Mouse (Mus musculus) heart, embryonic 15.5 days (tissue): ENCODE measurements at regions not wholly inside any gene's neighbourhood (a gene's known extent, or its start where the extent isn't known, plus 50 kb on each side); places are given as distances from the start of the nearest gene placed in this dataset.
A peak's percentile ranks its signal among the peaks of the same experiment; 100 is the strongest.

ENCODE experiments used
- ATAC-seq: fragments of 200-750 bp; cut with Nextera tagmentation; replicated peaks from 2 replicates; pipeline ENCODE4 v1.8.0; 2017; ENCODE audit warnings: low read depth, moderate TSS enrichment; ENCODE audit not compliant: insufficient number of reproducible peaks, insufficient read depth, low FRiP score
- H3K27ac ChIP-seq: fragments of 300-500 bp; sonication (generic); 2 replicates; pipeline ENCODE4 v1.5.1; 2015; ENCODE audit warnings: mild to moderate bottlenecking, inconsistent platforms
- H3K27me3 ChIP-seq: fragments of 300-500 bp; sonication (generic); 2 replicates; pipeline ENCODE4 v1.6.1; 2015; ENCODE audit warnings: inconsistent platforms
- H3K36me3 ChIP-seq: fragments of 300-500 bp; sonication (generic); 2 replicates; pipeline ENCODE4 v1.6.1; 2015; ENCODE audit warnings: mild to moderate bottlenecking, inconsistent platforms
- H3K4me1 ChIP-seq: fragments of 300-500 bp; sonication (generic); replicated peaks from 2 replicates; pipeline ENCODE4 v1.6.1; 2015; ENCODE audit warnings: inconsistent platforms
- H3K4me2 ChIP-seq: fragments of 300-500 bp; sonication (generic); 2 replicates; pipeline ENCODE4 v1.6.1; 2015; ENCODE audit warnings: inconsistent platforms, mild to moderate bottlenecking, moderate library complexity
- H3K4me3 ChIP-seq: fragments of 300-500 bp; sonication (generic); 2 replicates; pipeline ENCODE4 v1.5.1; 2015; ENCODE audit warnings: mild to moderate bottlenecking, inconsistent platforms
- H3K9ac ChIP-seq: fragments of 300-500 bp; sonication (generic); 2 replicates; pipeline ENCODE4 v1.6.1; 2015; ENCODE audit warnings: mild to moderate bottlenecking, inconsistent platforms
- H3K9me3 ChIP-seq: fragments of 300-500 bp; sonication (generic); replicated peaks from 2 replicates; pipeline ENCODE4 v1.6.1; 2016; ENCODE audit warnings: inconsistent platforms
- WGBS: fragments of 180-500 bp; shearing (Covaris S2); methylation state at CpG from one replicate; pipeline ENCODE4 v1.1.7; 2015; ENCODE audit warnings: mixed read lengths; 5-methylcytosine and 5-hydroxymethylcytosine counted together

- 57% methylated on average over 10 of the region's 10 CpGs for WGBS
- no peaks in the 10 kb centered on the region for H3K4me1 ChIP-seq
- ATAC-seq: no peak
- H3K9me3 ChIP-seq: no peaks in the 10 kb centered on the region
- no peak overlapping the region; the same call in 1 of the 2 replicates for H3K4me2 ChIP-seq
- H3K27ac ChIP-seq: no peak overlapping the region
- H3K27me3 ChIP-seq: no peaks in the 10 kb centered on the region
- no peak overlapping the region for H3K4me3 ChIP-seq
- H3K9ac ChIP-seq: no peak overlapping the region
- no peaks in the 10 kb centered on the region for H3K36me3 ChIP-seq
Measured at GRCm38 (mm10) chr14:80901346-80901745, 917.5 kb downstream of the Olfm4 start.

DNA sequence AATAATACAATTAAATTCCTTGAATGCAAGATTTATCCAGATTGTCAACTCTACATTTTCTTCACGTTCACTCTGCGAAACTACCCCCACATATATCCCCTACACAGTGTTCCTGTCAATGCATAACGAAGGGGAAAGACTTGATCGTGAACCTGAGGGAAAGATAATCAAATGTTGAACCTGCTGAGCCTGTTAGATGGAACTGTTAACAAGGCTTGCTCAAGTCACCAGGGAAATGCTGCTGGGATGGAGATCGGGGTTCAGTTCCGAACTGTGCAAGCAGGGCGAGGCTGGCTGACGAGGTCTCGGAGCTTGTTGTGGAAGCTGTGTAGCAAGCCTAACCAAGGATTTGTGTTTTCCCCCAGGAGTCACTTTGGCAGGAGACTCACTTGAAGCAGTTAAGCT lies 917.9 kb downstream of the Olfm4 start:
- Histone ChIP-seq H3K4me1 (no peaks in the 10 kb centered on the region), H3K4me2 (no peak overlapping the region; the same call in 1 of the 2 replicates), H3K36me3 (no peaks in the 10 kb centered on the region), H3K27me3 (no peaks in the 10 kb centered on the region), H3K4me3 (no peak overlapping the region), H3K27ac (no peak overlapping the region), H3K9me3 (no peaks in the 10 kb centered on the region), H3K9ac (no peak overlapping the region)
- ATAC-seq: no peak
- 78% methylated on average over 9 of the region's 9 CpGs for whole genome bisulfite sequencing

DNA sequence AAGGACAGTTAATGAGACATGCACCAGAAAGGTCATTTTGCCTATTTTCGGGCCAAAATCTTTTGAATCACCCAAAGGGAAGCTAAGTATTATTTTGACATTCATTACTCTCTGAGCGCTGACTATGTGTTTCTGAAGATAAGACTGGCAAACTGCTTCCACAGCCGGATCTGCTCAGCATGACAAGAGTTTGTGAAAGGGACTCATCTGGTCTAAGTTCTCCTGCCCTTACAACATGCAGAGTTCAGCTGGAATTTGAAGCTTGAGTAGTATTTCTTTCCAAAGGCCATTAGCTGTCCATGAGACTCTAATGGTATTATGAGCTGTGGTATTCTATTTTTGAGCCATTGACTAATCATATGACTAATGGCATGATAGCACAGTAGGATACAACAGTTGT lies 932.1 kb downstream of the Olfm4 start:
- Histone ChIP-seq H3K9ac (no peak overlapping the region), H3K36me3 (no peaks in the 10 kb centered on the region), H3K27ac (no peak overlapping the region), H3K4me3 (no peak overlapping the region), H3K4me1 (no peaks in the 10 kb centered on the region), H3K27me3 (no peaks in the 10 kb centered on the region), H3K9me3 (no peaks in the 10 kb centered on the region), H3K4me2 (no peak overlapping the region)
- no peak for ATAC-seq
- 63% methylated on average over 3 of the region's 3 CpGs for WGBS

DNA sequence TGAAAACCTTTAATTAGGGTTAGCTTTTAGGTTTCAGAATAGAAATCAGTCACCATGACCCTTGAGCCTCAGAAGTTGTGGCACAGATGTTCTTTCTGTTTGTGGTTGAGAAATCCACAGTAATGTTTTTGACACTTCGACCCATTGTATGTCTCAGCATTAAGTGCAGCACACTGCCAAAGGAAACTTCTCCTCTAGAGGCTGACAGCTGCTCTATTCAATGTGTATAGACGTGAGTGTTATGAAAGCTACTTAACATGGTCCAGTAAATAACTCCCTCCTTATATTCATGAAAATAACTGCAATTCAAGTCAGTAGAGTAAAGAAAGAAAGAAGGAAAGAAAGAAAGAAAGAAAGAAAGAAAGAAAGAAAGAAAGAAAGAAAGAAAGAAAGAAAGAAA lies 939.9 kb downstream of the Olfm4 start:
- H3K9me3 ChIP-seq: no peaks in the 10 kb centered on the region
- no peak overlapping the region for H3K4me3 ChIP-seq
- H3K9ac ChIP-seq: no peak overlapping the region
- no peak overlapping the region for H3K27ac ChIP-seq
- H3K36me3 ChIP-seq: no peaks in the 10 kb centered on the region
- WGBS: 48% methylated on average over 2 of the region's 2 CpGs
- no peak for ATAC-seq
- no peak overlapping the region for H3K4me2 ChIP-seq
- H3K27me3 ChIP-seq: no peaks in the 10 kb centered on the region
- no peaks in the 10 kb centered on the region for H3K4me1 ChIP-seq

DNA sequence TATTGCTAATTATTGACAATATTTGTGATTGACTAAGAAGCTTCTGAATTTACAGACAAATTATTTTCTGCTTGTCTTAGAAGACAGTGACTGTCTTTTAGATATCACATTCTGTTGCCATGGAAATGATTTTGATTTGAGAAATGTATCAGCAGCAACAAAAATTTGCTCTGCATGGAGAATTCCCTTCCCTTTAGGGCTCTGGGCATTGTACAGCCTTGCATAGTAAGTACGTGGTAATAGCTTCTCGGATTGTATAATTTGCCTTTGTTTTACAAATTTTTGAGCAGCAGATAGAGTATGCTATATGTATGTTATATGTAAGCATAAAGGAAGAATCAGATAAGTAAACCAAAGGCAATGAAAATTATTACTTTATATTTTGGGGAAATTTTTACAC lies 976.1 kb downstream of the Olfm4 start:
- Histone ChIP-seq H3K4me1 (no peaks in the 10 kb centered on the region), H3K27me3 (no peaks in the 10 kb centered on the region), H3K4me2 (no peak overlapping the region), H3K9ac (no peak overlapping the region), H3K36me3 (no peaks in the 10 kb centered on the region), H3K4me3 (no peak overlapping the region), H3K27ac (no peak overlapping the region), H3K9me3 (no peaks in the 10 kb centered on the region)
- no peak for ATAC-seq
- 83% methylated on average over 2 of the region's 2 CpGs for whole genome bisulfite sequencing

GRCm38 (mm10) chr14:80975795-80976194 lies 991.9 kb downstream of the Olfm4 start:
- Histone ChIP-seq H3K27me3 (no peaks in the 10 kb centered on the region), H3K9me3 (no peaks in the 10 kb centered on the region), H3K4me1 (peaks cover 10% of the 10 kb centered on the region), H3K27ac (no peak overlapping the region), H3K4me3 (no peak overlapping the region), H3K9ac (no peak overlapping the region), H3K36me3 (no peaks in the 10 kb centered on the region), H3K4me2 (no peak overlapping the region)
- 89% methylated on average over 4 of the region's 4 CpGs for WGBS
- ATAC-seq: no peak

GRCm38 (mm10) chr14:80976662-80977061 lies 992.8 kb downstream of the Olfm4 start:
- Histone ChIP-seq H3K27me3 (no peaks in the 10 kb centered on the region), H3K4me1 (peaks cover 10% of the 10 kb centered on the region), H3K36me3 (no peaks in the 10 kb centered on the region), H3K9me3 (no peaks in the 10 kb centered on the region), H3K27ac (no peak overlapping the region), H3K9ac (no peak overlapping the region), H3K4me2 (no peak overlapping the region), H3K4me3 (no peak overlapping the region)
- ATAC-seq: no peak
- WGBS: 49% methylated on average over 5 of the region's 5 CpGs

DNA sequence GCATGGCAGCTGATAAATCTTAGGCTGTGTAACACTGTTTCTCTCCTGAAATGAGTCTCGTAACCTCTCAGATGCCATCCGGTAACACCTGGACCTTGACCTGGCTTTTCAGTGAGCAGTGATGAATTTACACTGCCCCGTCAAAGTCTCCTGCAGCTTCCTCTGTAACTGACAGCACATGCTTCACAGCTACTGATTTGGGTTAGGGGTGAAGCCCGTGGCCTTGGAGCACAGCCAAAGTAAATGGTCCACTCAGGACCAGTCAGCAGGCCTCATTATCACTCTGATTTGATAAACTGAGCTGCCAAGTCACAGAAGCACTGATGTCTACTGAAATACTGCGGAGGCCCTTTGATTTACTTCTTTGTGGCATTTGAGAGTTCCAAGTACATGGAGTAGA lies 995.6 kb downstream of the Olfm4 start:
- Histone ChIP-seq H3K27me3 (no peaks in the 10 kb centered on the region), H3K4me1 (peaks cover 10% of the 10 kb centered on the region), H3K4me3 (no peak overlapping the region), H3K9ac (no peak overlapping the region), H3K9me3 (no peaks in the 10 kb centered on the region), H3K36me3 (no peaks in the 10 kb centered on the region), H3K27ac (0 out of 2 replicates have a peak overlapping the region, but pooled peaks have one; percentile 19), H3K4me2 (peak overlapping the region; percentile 43; the same call in 1 of the 2 replicates)
- WGBS: 14% methylated on average over 5 of the region's 5 CpGs
- ATAC-seq: peak; percentile 81; the same call in 1 of the 2 replicates

DNA sequence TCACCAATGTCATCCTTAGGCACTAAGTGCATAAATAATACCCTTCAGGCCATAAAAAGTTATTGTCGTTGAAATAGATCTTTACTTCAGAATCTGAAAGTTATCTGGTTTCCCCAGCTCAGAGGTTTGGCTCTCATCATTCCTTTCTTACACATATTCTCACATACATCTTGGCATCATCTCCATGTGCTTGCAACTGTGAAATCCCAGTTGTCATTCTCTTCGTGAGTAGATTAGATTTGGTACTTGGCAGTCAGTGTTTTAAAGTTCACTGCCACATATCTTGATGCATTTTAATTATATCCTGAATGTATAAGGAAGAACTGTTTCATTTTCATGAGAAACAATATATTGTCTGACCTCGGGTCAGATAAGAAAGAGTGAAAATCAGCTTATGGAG lies 1006.3 kb downstream of the Olfm4 start:
- Histone ChIP-seq H3K4me3 (no peak overlapping the region), H3K9me3 (no peaks in the 10 kb centered on the region), H3K27me3 (no peaks in the 10 kb centered on the region), H3K27ac (no peak overlapping the region), H3K4me1 (no peaks in the 10 kb centered on the region), H3K4me2 (no peak overlapping the region), H3K9ac (no peak overlapping the region), H3K36me3 (no peaks in the 10 kb centered on the region)
- WGBS: 58% methylated on average over 3 of the region's 3 CpGs
- no peak for ATAC-seq

DNA sequence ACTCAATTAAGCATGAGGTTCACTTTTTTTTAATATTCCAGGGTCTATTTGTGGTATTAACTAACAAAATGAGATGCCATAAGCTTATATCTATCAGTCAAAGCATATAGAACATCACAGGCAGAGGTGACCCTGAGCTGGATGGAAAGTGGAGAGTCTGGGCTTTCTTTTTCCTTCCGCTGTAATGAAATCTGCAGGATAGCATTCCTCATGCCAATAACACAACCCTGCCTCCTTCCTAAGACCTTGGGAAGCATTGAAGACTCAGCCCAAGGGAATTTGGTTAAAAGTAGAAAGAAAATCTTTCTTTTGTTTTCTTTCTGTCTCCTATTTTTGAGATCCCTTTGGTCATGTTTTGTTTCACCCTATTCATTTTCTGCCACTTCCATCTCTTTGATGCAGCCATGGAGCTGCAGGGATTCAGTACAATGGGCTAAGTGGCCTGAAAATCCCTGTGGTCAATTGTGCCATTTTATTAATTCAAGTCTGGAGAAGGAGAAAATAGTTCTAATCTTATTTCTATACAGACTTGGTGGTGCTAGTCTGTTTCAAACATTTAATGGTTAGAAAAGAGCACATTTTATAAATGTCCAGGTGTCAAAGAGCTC lies 1006.9 kb downstream of the Olfm4 start:
- Histone ChIP-seq H3K4me1 (no peaks in the 10 kb centered on the region), H3K9me3 (no peaks in the 10 kb centered on the region), H3K27ac (no peak overlapping the region), H3K36me3 (no peaks in the 10 kb centered on the region), H3K4me3 (no peak overlapping the region), H3K4me2 (no peak overlapping the region), H3K27me3 (no peaks in the 10 kb centered on the region), H3K9ac (no peak overlapping the region)
- WGBS: 90% methylated on average over 1 of the region's 1 CpGs
- no peak for ATAC-seq

GRCm38 (mm10) chr14:80999030-80999429 lies 1015.1 kb downstream of the Olfm4 start:
- 80% methylated on average over 1 of the region's 1 CpGs for WGBS
- no peak overlapping the region for H3K9ac ChIP-seq
- H3K36me3 ChIP-seq: no peaks in the 10 kb centered on the region
- H3K27me3 ChIP-seq: no peaks in the 10 kb centered on the region
- H3K4me1 ChIP-seq: no peaks in the 10 kb centered on the region
- no peak overlapping the region for H3K4me3 ChIP-seq
- no peak overlapping the region for H3K27ac ChIP-seq
- H3K4me2 ChIP-seq: no peak overlapping the region
- no peaks in the 10 kb centered on the region for H3K9me3 ChIP-seq
- no peak for ATAC-seq

DNA sequence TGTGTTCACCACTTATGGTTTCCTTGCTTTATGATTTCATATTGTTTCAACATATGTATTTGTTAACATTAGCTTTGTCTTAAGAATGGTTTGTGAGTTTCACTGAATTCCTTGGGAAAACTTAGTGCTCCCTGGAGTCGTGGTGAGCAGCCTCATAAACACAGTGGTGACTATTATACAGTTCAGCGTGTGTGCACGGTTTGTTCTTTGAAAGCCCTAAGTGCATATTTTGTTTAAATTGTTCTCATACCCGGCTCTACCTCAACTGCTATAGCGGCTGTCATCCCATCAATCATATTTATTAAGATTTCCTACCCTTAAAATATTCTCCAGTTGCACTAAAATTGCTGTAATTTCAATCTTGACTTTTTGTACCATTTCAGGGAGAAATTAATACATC lies 1029.3 kb downstream of the Olfm4 start:
- 72% methylated on average over 5 of the region's 5 CpGs for WGBS
- no peaks in the 10 kb centered on the region for H3K9me3 ChIP-seq

More for the DNA sequence above, 1029.3 kb downstream of the Olfm4 start:
- Histone ChIP-seq H3K27ac (no peak overlapping the region), H3K4me3 (no peak overlapping the region), H3K9ac (no peak overlapping the region), H3K4me2 (no peak overlapping the region), H3K36me3 (no peaks in the 10 kb centered on the region), H3K27me3 (no peaks in the 10 kb centered on the region), H3K4me1 (no peaks in the 10 kb centered on the region)
- ATAC-seq: no peak
